Mouse (Mus musculus) neutrophil, adult 5-6 weeks (primary cell): ENCODE measurements around the gene Tiam1. TPM values are rescaled to one million over a fixed set of nuclear protein-coding genes. Genes with fewer than 3 reads are reported as not detected.

Experiments
- ATAC-seq: fragments of 151-379, 151-347 bp; 2 replicates; pipeline ENCODE4 v1.8.0; 2017; ENCODE audit warnings: mild to moderate bottlenecking, moderate TSS enrichment; ENCODE audit not compliant: insufficient number of reproducible peaks, poor library complexity, low FRiP score, severe bottlenecking; ENCODE audit errors: extremely low read depth
- total RNA-seq: library from RNA; stranded (forward); fragments of 200-1000 nt; gene quantifications from 2 replicates; pipeline ENCODE4 v1.2.3, GENCODE M21; 2017

The Tiam1 gene
- total RNA-seq, 1 experiment from 2014 or later: 8.8 TPM

GRCm38 (mm10) chr16:89805210-89805609 is 338.4 kb downstream of the Tiam1 start:
- no peak for ATAC-seq

DNA sequence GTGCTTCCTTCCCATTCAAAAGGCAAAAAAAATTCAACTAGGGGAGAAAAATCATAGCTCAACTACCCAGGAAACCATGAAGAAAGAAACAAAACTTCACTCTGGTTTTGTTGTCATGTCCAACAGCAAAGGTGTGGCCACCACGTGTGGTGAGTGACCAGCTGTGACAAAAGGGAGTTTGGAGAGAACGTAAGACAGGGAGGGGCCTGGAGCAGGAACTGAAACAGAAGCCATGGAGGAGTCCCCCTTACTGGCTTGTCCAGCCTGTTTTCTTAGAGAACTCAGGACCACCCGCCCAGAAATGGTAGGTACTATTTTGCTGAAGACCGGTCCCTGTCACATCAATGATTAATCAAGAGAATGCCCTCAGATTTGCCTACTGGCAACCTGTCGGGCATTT is 342.1 kb downstream of the Tiam1 start:
- no peak for ATAC-seq

DNA sequence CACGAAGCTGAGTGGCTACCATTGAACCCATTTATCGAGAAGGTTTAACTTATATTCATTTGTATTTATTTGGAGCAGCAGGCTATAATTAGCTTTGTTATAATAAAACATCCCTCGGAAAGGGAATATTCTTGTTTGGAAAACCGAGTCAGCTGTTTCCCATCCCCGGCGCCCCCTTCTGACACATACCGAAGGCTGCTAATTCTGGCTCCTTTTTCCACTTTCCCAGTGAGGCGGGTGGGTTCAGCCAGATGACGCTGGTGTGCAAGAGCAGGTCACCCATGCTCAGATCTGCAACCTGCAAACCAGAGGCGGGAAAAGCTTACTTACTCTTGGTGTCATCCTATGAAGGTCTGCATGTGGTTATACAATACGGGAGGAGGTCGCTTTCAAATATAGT is 343.8 kb downstream of the Tiam1 start:
- ATAC-seq: no peak

DNA sequence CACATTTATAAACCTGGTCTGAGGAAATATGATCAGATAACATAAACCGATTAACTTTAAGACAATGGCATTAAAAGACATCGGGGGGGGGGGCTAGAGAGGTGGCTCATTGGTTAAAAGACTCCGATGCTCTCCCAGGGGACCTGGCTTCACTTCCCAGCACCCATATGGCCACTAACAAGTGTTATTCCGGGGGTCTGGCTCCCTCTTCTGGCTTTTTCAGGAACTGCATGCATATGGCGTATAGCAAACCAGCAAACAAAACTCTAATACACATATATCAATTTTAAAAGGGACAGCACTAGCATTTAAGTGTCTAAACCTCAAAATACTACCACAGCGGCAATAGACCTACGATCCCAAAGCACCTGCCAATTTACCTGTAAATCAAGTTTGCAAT is 347.0 kb downstream of the Tiam1 start:
- no peak for ATAC-seq

DNA sequence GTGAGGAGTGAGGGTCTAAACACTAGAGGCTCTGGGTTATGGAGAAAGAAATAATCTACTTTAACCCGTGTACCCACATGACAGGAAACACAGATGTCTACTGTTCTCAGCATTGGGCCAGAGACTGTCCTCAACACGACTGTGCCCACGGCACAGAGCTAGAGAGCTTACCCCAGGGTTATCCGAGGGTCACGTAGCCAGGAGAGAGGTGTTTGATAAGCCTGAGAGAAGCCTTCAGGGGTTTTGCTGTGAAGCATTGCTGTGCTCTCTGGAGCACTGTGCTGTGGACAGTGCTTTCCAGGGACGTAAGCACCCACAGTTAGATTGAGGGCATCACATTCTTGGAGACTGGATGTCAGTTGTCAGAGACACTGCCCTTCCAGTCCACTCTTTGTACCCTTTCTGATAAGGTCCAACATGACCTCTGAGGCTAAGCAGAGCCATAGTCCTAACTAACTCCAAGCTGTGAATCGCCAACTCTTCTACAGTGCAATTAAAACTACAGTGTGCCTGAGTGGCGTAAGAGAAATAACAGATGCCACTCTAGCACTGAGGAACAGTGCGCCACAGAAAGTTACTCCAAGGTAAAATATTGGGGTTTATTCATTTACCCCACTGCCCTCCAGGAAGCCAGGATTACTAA is 353.7 kb downstream of the Tiam1 start:
- no peak for ATAC-seq

DNA sequence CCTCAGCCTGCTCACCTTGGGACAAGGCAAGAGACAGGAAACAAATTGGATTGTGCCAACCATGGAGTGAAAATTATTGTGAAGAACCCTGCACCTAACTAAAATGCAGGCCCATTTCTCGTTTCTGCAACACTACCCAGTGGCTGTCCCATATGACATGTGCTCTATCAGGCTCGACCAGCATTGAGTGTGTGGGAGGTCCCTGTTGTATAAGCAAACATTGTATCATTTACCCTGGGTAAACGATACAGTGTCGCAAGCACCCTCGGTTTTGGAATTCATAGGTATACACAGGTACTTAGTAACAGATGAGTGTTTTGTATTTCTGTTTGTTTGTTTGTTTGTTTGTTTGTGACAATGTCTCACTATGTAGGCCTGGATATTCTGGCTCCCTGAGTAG is 357.8 kb downstream of the Tiam1 start:
- ATAC-seq: no peak

GRCm38 (mm10) chr16:89779705-89780104 is 363.9 kb downstream of the Tiam1 start:
- ATAC-seq: no peak

GRCm38 (mm10) chr16:89777450-89777849 is 366.1 kb downstream of the Tiam1 start:
- ATAC-seq: no peak

DNA sequence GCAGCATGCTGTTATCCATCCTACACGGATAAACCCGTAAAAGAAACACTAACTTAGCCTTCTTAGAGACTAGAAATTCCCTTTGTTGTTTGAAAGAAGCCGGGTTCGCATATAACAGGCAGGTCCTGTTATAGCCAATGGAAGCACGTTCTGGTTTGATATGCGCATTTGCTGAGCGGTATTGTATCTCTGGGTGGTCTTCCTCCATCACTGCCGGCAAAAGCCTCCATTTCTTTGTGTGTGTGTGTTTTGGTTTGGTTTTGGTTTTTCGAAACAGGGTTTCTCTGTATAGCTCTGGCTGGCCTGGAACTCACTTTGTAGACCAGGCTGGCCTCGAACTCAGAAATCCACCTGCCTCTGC is 369.0 kb downstream of the Tiam1 start:
- ATAC-seq: no peak

- ATAC-seq: peak; percentile 53; the same call in 1 of the 2 replicates
Measured at GRCm38 (mm10) chr16:89773657-89774552, 369.7 kb downstream of the Tiam1 start.

- ATAC-seq: no peak
Measured at GRCm38 (mm10) chr16:89765919-89766318, 377.6 kb downstream of the Tiam1 start.

- ATAC-seq: no peak
Measured at GRCm38 (mm10) chr16:89765470-89765869, 378.1 kb downstream of the Tiam1 start.

DNA sequence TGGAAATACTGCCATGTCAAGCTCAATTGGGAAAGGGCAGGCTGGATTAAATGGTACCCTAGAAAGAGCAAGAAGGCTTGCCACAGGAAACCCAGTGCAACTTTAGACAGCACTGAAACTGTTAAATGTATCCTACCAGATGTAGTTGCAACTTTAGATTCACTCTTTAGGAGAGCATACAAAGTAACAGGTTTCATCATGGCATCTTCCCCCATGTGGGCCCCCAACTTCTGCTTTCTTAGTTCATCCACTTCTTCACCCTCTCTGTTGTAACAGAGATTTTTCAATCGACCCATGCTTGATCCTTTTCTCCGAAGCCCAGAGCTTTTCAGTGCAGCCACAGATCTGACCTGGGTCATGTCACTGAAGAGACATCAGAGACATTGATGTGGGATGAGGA is 379.8 kb downstream of the Tiam1 start:
- no peak for ATAC-seq

GRCm38 (mm10) chr16:89762523-89762922 is 381.0 kb downstream of the Tiam1 start:
- no peak for ATAC-seq

DNA sequence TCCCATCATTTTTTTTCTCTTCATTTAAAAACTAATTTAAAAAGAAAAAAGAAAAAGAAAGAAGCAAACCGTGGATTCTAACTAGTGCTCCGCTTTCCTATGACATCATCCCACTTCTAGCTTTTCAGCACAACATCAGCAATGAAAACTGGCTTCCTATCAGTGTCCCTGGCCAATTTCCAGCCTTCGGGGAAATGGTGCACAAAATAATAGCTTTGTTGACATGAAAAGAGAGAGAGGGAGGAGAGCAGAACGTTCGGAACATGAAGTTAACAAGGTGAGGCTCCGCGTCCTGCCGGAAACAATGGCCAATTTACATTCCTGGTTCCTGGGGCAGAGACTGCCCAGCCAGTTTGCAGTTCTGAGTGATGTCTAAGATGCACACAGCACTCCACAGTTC is 381.5 kb downstream of the Tiam1 start:
- ATAC-seq: no peak

DNA sequence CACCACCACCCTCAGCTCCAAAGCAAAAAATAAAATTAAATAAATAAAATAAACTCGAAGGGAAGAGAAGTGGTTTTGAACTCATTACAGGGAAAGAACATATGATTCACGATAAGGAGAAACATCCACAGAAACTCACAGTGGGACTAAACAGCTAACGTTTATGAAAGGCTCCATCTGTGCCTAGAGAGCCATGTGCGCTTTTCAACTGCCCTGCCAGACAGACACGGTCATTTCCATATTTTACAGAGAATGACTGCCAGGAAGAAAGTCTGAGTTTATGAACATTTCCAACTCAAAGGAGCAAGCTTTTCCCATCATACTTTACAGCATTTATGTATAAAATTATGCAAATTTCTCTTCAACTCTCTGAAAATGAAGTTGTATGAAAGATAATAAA is 386.2 kb downstream of the Tiam1 start:
- ATAC-seq: no peak

- ATAC-seq: no peak
Measured at GRCm38 (mm10) chr16:89754709-89755108, 388.9 kb downstream of the Tiam1 start.

DNA sequence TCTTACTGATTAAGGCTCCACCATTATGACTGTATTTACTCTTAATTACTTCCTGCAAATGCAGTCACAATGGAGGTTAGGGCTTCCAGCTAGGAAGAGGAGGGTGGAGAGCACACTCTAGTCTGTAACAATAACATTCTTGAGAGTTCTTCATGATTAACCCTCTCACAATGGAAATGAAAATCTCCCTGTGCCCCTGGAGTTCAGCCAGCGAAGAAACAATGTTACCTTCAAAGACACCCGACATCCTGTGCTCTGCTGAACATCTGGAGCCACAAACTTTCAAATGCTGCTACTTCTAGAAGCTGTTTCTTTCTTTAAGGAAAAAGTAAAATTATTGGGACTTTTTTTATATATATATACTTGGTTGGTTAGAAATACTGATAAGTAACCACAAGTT is 395.7 kb downstream of the Tiam1 start:
- no peak for ATAC-seq

DNA sequence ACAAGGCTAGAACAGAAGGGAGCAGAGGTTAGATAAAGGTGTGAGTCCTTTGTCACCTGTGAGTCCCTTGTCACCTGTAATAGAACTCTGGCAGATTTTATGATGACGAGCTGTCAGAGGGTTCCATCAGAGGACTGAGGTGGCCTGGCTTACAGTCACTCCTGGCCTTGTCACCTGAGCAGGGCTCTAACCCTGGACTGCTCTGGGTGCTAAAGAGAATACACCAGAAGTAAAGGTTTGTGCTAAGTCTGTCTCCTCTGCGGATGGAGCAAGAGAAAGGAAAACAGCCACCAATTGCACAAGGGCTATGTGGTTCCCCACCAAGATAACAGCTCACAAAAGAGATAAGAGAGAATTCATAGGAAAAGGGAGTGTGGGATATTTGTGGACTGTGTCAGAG is 404.0 kb downstream of the Tiam1 start:
- no peak for ATAC-seq

- no peak for ATAC-seq
Measured at GRCm38 (mm10) chr16:89738963-89739362, 404.6 kb downstream of the Tiam1 start.
